Mouse (Mus musculus): ENCODE results near the gene Pwwp2b. TPM values are rescaled to one million over a fixed set of nuclear protein-coding genes. Genes with fewer than 3 reads are reported as not detected.
A peak's percentile ranks its signal among the peaks of the same experiment; 100 is the strongest.

Pwwp2b gene
- 20.9 and 25.4 TPM in 2 replicates for total RNA-seq (2021)
- long read RNA-seq, full-length matches to known transcripts: 21 of 26 reads
- long read RNA-seq, partial matches to known transcripts: 5 of 26 reads
- long read RNA-seq, other reads (novel, unspliced or antisense): 0 of 26 reads

- DNase-seq: peak; percentile 92
These were observed at the start of gene Pwwp2b for GRCm38 (mm10) chr7:139247881-139248614. Gene Pwwp2b, plus strand, starts transcription at chr7:139248482.

- peak; percentile 54 for DNase-seq
These were observed 48.2 kb upstream of the Pwwp2b start for GRCm38 (mm10) chr7:139200108-139200507.

- DNase-seq: no peak
These were observed 47.1 kb upstream of the Pwwp2b start for GRCm38 (mm10) chr7:139201209-139201608.

- peak; percentile 43 for DNase-seq
These were observed 40.1 kb upstream of the Pwwp2b start for GRCm38 (mm10) chr7:139208023-139208772.

GRCm38 (mm10) chr7:139208773-139209095 is 39.5 kb upstream of the Pwwp2b start:
- DNase-seq: no peak

GRCm38 (mm10) chr7:139211761-139212160 is 36.5 kb upstream of the Pwwp2b start:
- DNase-seq: no peak

GRCm38 (mm10) chr7:139212754-139213745 is 35.2 kb upstream of the Pwwp2b start, which contains the start of the genes Lrrc27 and Stk32c:
Gene Lrrc27, plus strand, starts transcription at chr7:139212988.
Gene Stk32c, minus strand, starts transcription at chr7:139213307.
- DNase-seq: peak; percentile 97

GRCm38 (mm10) chr7:139213751-139214150 is 34.5 kb upstream of the Pwwp2b start:
- DNase-seq: no peak

GRCm38 (mm10) chr7:139214160-139214559 is 34.1 kb upstream of the Pwwp2b start:
- DNase-seq: no peak

- no peak for DNase-seq
These were observed 33.5 kb upstream of the Pwwp2b start for GRCm38 (mm10) chr7:139214596-139215340.

- DNase-seq: no peak
These were observed 32.8 kb upstream of the Pwwp2b start for GRCm38 (mm10) chr7:139215516-139215915.

- no peak for DNase-seq
These were observed 32.3 kb upstream of the Pwwp2b start for GRCm38 (mm10) chr7:139215946-139216345.

- no peak for DNase-seq
These were observed 31.8 kb upstream of the Pwwp2b start for GRCm38 (mm10) chr7:139216464-139216863.

GRCm38 (mm10) chr7:139217046-139217445 is 31.2 kb upstream of the Pwwp2b start:
- DNase-seq: no peak

- DNase-seq: peak; percentile 65
These were observed 29.5 kb upstream of the Pwwp2b start for GRCm38 (mm10) chr7:139218641-139219415.

- no peak for DNase-seq
These were observed 28.8 kb upstream of the Pwwp2b start for GRCm38 (mm10) chr7:139219486-139219885.

GRCm38 (mm10) chr7:139220303-139220702 is 28.0 kb upstream of the Pwwp2b start:
- DNase-seq: no peak

GRCm38 (mm10) chr7:139221072-139221471 is 27.2 kb upstream of the Pwwp2b start:
- DNase-seq: no peak

GRCm38 (mm10) chr7:139221856-139222255 is 26.4 kb upstream of the Pwwp2b start:
- no peak for DNase-seq

- DNase-seq: no peak
These were observed 25.9 kb upstream of the Pwwp2b start for GRCm38 (mm10) chr7:139222341-139222740.

Measured in adrenal gland, postnatal 25 days (tissue).